Mouse (Mus musculus) kidney, embryonic 14.5 days (tissue): ENCODE data around the gene 2810021J22Rik. TPM values are rescaled to one million over a fixed set of nuclear protein-coding genes. Genes with fewer than 3 reads are reported as not detected.
A peak's percentile ranks its signal among the peaks of the same experiment; 100 is the strongest.

Source experiments
- ATAC-seq: fragments of 200-750 bp; cut with Nextera tagmentation; 2 replicates; pipeline ENCODE4 v1.8.0; 2017; ENCODE audit warnings: moderate number of reproducible peaks, mild to moderate bottlenecking, moderate TSS enrichment, moderate library complexity; ENCODE audit not compliant: low FRiP score, low TSS enrichment
- H3K27ac ChIP-seq: fragments of 300-500 bp; sonication (generic); 2 replicates; pipeline ENCODE4 v1.5.1; 2014; ENCODE audit warnings: low read depth, mild to moderate bottlenecking, low read length, moderate library complexity, mixed read lengths
- H3K27me3 ChIP-seq: fragments of 300-500 bp; sonication (generic); 2 replicates; pipeline ENCODE4 v1.6.1; 2014; ENCODE audit warnings: mild to moderate bottlenecking, low read length; ENCODE audit not compliant: control insufficient read depth, insufficient read depth
- H3K36me3 ChIP-seq: fragments of 300-500 bp; sonication (generic); 2 replicates; pipeline ENCODE4 v1.6.1; 2014; ENCODE audit warnings: low read length, mixed read lengths; ENCODE audit not compliant: control insufficient read depth, insufficient read depth
- H3K4me1 ChIP-seq: fragments of 300-500 bp; sonication (generic); 2 replicates; pipeline ENCODE4 v1.6.1; 2014; ENCODE audit warnings: low read length, mixed read lengths; ENCODE audit not compliant: control insufficient read depth, insufficient read depth
- H3K4me2 ChIP-seq: fragments of 300-500 bp; sonication (generic); replicated peaks from 2 replicates; pipeline ENCODE4 v1.6.1; 2014; ENCODE audit warnings: low read depth, mild to moderate bottlenecking, low read length
- H3K4me3 ChIP-seq: fragments of 300-500 bp; sonication (generic); 2 replicates; pipeline ENCODE4 v1.5.1; 2014; ENCODE audit warnings: mild to moderate bottlenecking, low read length
- H3K9ac ChIP-seq: fragments of 300-500 bp; sonication (generic); 2 replicates; pipeline ENCODE4 v1.6.1; 2014; ENCODE audit warnings: low read depth, mild to moderate bottlenecking, low read length, moderate library complexity
- H3K9me3 ChIP-seq: fragments of 300-500 bp; sonication (generic); 2 replicates; pipeline ENCODE4 v1.6.1; 2016; ENCODE audit warnings: low read length; ENCODE audit not compliant: control insufficient read depth
- WGBS: fragments of 180-500 bp; shearing (Covaris S2); extraction: QIAGEN DNeasy Blood & Tissue Kit; methylation state at CpG from one replicate; pipeline ENCODE4 v1.1.7; 2014; 5-methylcytosine and 5-hydroxymethylcytosine counted together
- polyA plus RNA-seq: library from polyadenylated mRNA; unstranded; fragments of >200 nt; fragmentation: Nextera tagmentation; extraction: Ambion mirVana; gene quantifications from 2 replicates; pipeline ENCODE4 v1.2.1, GENCODE M21; 2014

The 2810021J22Rik gene
- polyA plus RNA-seq, 1 experiment from 2014 or later: 8.8 TPM

- 75% methylated on average over 6 of the region's 6 CpGs for WGBS
- H3K4me1 ChIP-seq: peaks cover 12% of the 10 kb centered on the region; the same call in 1 of the 2 replicates
- no peaks in the 10 kb centered on the region for H3K27me3 ChIP-seq
- H3K4me2 ChIP-seq: peak overlapping the region; percentile 49
- peak overlapping the region; percentile 85; the same call in 1 of the 2 replicates for H3K9ac ChIP-seq
- H3K36me3 ChIP-seq: peaks cover 12% of the 10 kb centered on the region
- no peak for ATAC-seq
- H3K9me3 ChIP-seq: no peaks in the 10 kb centered on the region
- peak overlapping the region; percentile 83 for H3K4me3 ChIP-seq
- H3K27ac ChIP-seq: peak overlapping the region; percentile 78; the same call in 1 of the 2 replicates
Measured at GRCm38 (mm10) chr11:58867954-58868330, 926 bp downstream of the 2810021J22Rik start.

- H3K4me1 ChIP-seq: peaks cover 12% of the 10 kb centered on the region; the same call in 1 of the 2 replicates
- no peaks in the 10 kb centered on the region for H3K9me3 ChIP-seq
- no peaks in the 10 kb centered on the region for H3K27me3 ChIP-seq
- peaks cover 14% of the 10 kb centered on the region for H3K36me3 ChIP-seq
- H3K4me3 ChIP-seq: no peak overlapping the region
- no peak overlapping the region for H3K4me2 ChIP-seq
- ATAC-seq: no peak
- 86% methylated on average over 4 of the region's 4 CpGs for WGBS
- no peak overlapping the region for H3K27ac ChIP-seq
- H3K9ac ChIP-seq: no peak overlapping the region
Measured at GRCm38 (mm10) chr11:58870961-58871360, 3.9 kb downstream of the 2810021J22Rik start.

GRCm38 (mm10) chr11:58883756-58884155 lies 16.7 kb downstream of the 2810021J22Rik start:
- H3K4me3 ChIP-seq: no peak overlapping the region
- no peaks in the 10 kb centered on the region for H3K4me1 ChIP-seq
- H3K36me3 ChIP-seq: peaks cover 35% of the 10 kb centered on the region
- no peak overlapping the region for H3K27ac ChIP-seq
- no peak overlapping the region for H3K4me2 ChIP-seq
- WGBS: 90% methylated on average over 8 of the region's 8 CpGs
- H3K9me3 ChIP-seq: no peaks in the 10 kb centered on the region
- H3K9ac ChIP-seq: no peak overlapping the region
- ATAC-seq: no peak
- H3K27me3 ChIP-seq: no peaks in the 10 kb centered on the region

DNA sequence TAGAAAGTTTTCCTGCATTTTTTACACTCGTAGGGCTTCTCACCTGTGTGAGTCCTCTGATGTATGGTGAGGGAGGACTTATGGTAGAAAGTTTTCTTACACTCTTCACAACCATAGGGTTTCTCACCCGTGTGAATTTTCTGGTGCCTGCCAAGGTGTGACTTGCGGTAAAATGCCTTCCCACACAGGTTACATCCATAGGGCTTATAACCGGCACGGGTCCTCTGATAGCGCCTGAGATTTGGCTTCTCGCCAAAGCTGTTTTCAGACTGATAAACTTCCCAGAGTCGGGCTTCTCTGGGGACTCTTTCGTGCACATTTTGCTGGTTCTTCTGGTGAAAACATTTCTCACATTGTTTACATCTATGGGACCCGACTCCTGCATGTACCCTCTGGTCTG lies 23.5 kb downstream of the 2810021J22Rik start:
- Histone ChIP-seq H3K4me1 (no peaks in the 10 kb centered on the region), H3K4me2 (no peak overlapping the region), H3K36me3 (peaks cover 46% of the 10 kb centered on the region), H3K27ac (no peak overlapping the region), H3K9me3 (no peaks in the 10 kb centered on the region), H3K4me3 (no peak overlapping the region), H3K9ac (no peak overlapping the region), H3K27me3 (no peaks in the 10 kb centered on the region)
- 93% methylated on average over 10 of the region's 10 CpGs for WGBS
- no peak for ATAC-seq

GRCm38 (mm10) chr11:58894456-58894855 lies 27.4 kb downstream of the 2810021J22Rik start:
- peaks cover 70% of the 10 kb centered on the region for H3K36me3 ChIP-seq
- no peak overlapping the region for H3K9ac ChIP-seq
- no peaks in the 10 kb centered on the region for H3K4me1 ChIP-seq
- WGBS: 67% methylated on average over 6 of the region's 6 CpGs
- no peak overlapping the region for H3K27ac ChIP-seq
- ATAC-seq: no peak
- no peaks in the 10 kb centered on the region for H3K27me3 ChIP-seq
- H3K4me3 ChIP-seq: no peak overlapping the region
- H3K4me2 ChIP-seq: no peak overlapping the region
- no peaks in the 10 kb centered on the region for H3K9me3 ChIP-seq

GRCm38 (mm10) chr11:58897485-58897884 lies 30.5 kb downstream of the 2810021J22Rik start:
- H3K27ac ChIP-seq: no peak overlapping the region
- H3K4me2 ChIP-seq: no peak overlapping the region
- H3K4me1 ChIP-seq: no peaks in the 10 kb centered on the region
- H3K9ac ChIP-seq: no peak overlapping the region
- H3K36me3 ChIP-seq: peaks cover 65% of the 10 kb centered on the region
- ATAC-seq: no peak
- no peaks in the 10 kb centered on the region for H3K27me3 ChIP-seq
- H3K4me3 ChIP-seq: no peak overlapping the region
- H3K9me3 ChIP-seq: no peaks in the 10 kb centered on the region
- 91% methylated on average over 6 of the region's 6 CpGs for WGBS

DNA sequence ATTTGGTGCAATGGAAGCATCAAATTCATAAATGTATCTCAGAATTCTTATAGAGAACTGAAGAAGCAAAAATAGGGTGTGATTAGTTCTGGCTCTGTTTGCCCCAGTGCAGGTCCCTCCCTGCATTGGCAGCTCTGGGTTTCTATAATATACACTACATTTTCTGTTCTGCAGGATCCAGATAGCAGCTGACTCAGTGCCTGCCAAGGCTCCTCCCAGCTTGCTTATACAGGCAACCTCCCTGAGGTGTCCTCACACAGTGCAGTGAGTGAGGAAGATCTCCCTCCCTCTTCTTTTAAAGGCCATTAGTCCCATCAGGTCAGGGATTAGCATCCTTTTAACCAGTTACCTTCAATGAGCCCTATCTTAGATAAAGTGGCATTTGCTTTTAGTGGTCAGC lies 34.1 kb downstream of the 2810021J22Rik start:
- H3K4me3 ChIP-seq: no peak overlapping the region
- no peak overlapping the region for H3K27ac ChIP-seq
- no peak overlapping the region for H3K9ac ChIP-seq
- no peaks in the 10 kb centered on the region; the same call in 1 of the 2 replicates for H3K4me1 ChIP-seq
- ATAC-seq: no peak
- no peak overlapping the region for H3K4me2 ChIP-seq
- no peaks in the 10 kb centered on the region for H3K27me3 ChIP-seq
- H3K36me3 ChIP-seq: peaks cover 41% of the 10 kb centered on the region
- no peaks in the 10 kb centered on the region for H3K9me3 ChIP-seq

DNA sequence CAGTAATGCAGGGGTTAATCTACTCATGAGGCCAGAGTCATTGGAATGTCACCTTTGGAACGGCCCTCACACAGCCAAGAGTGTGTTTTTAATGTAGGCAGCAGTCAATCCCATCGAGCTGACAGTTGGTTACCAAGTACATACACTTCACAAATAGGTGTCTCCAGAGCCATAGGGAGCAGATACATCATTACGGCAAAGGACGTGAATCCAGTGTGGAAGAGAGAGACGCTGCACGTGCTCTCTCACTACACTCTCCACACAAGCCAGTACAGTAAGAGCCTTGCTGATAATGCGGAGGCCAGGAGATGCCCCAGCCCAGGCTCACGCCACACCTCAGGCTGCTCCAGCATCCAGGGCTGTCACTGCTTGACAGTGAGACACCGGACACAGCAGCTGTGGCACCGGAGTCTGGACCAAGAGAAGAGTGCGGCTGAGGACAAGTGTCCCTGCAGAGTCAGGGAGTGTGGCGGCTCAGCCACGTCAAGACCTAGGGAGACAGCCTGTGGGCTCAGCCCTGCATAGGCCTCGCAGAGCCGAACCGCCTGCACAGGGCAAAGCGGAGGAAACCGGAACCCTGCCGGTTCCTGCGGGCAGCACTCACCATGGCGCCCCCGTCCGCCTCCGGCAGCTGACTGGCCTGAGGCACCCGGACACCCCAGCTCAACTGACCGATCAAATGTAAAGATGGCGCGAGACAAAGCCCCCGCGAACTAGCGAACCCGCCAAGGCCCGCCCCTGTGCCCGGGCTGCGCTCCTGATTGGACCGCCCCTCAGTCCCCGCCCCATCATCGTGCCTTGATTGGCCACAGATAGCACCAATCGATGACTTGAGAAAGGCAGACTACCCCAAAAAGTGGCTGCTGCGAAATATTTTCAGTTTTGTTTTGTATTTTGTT lies 36.7 kb downstream of the 2810021J22Rik start, which contains the start of gene Zfp39:
Zfp39 (minus strand) TSS at position 715 of the 899 bp plus-strand sequence.
- no peaks in the 10 kb centered on the region for H3K9me3 ChIP-seq
- no peaks in the 10 kb centered on the region for H3K27me3 ChIP-seq
- H3K27ac ChIP-seq: peak within 1 kb of the TSS; percentile 86
- peaks cover 29% of the 10 kb centered on the region; the same call in 1 of the 2 replicates for H3K36me3 ChIP-seq
- WGBS: under 1% methylated on average over 40 of the region's 40 CpGs
- H3K4me1 ChIP-seq: no peaks in the 10 kb centered on the region; the same call in 1 of the 2 replicates
- ATAC-seq: peak; percentile 96
- peak within 1 kb of the TSS; percentile 83 for H3K9ac ChIP-seq
- H3K4me3 ChIP-seq: peak within 1 kb of the TSS; percentile 79
- H3K4me2 ChIP-seq: peak within 1 kb of the TSS; percentile 90

- H3K4me2 ChIP-seq: peak overlapping the region; percentile 90
- WGBS: 2% methylated on average over 8 of the region's 8 CpGs
- no peak; the same call in 1 of the 2 replicates for ATAC-seq
- no peaks in the 10 kb centered on the region for H3K27me3 ChIP-seq
- no peaks in the 10 kb centered on the region for H3K9me3 ChIP-seq
- H3K4me1 ChIP-seq: no peaks in the 10 kb centered on the region; the same call in 1 of the 2 replicates
- H3K9ac ChIP-seq: peak overlapping the region; percentile 83
- H3K27ac ChIP-seq: no peak overlapping the region
- peak overlapping the region; percentile 79 for H3K4me3 ChIP-seq
- peaks cover 23% of the 10 kb centered on the region; the same call in 1 of the 2 replicates for H3K36me3 ChIP-seq
Measured at GRCm38 (mm10) chr11:58904410-58904718, 37.3 kb downstream of the 2810021J22Rik start.
